Mouse (Mus musculus): ENCODE measurements around the gene Ctdsp2. TPM values are rescaled to one million over a fixed set of nuclear protein-coding genes. Genes with fewer than 3 reads are reported as not detected.

Gene Ctdsp2
- polyA plus RNA-seq, 1 experiment from 2014 or later = 87.4 TPM

GRCm38 (mm10) chr10:126993621-126994020 is 15.1 kb downstream of the Ctdsp2 start:
- no peak overlapping the region for H3K9ac ChIP-seq
- H3K27ac ChIP-seq = no peak overlapping the region
- no peak for ATAC-seq (ENCODE audit: insufficient number of reproducible peaks, insufficient read depth, low FRiP score, low TSS enrichment, low read depth)
- no peaks in the 10 kb centered on the region for H3K27me3 ChIP-seq
- no peak overlapping the region for H3K4me3 ChIP-seq
- no peaks in the 10 kb centered on the region for H3K9me3 ChIP-seq
- WGBS = 75% methylated on average over 3 of the region's 3 CpGs
- H3K4me2 ChIP-seq = no peak overlapping the region
- H3K36me3 ChIP-seq = peaks cover 72% of the 10 kb centered on the region
- peaks cover 34% of the 10 kb centered on the region for H3K4me1 ChIP-seq

- Histone ChIP-seq H3K27me3 (no peaks in the 10 kb centered on the region), H3K4me1 (peaks cover 10% of the 10 kb centered on the region), H3K4me2 (no peak overlapping the region), H3K9me3 (no peaks in the 10 kb centered on the region), H3K36me3 (peaks cover 73% of the 10 kb centered on the region), H3K9ac (no peak overlapping the region), H3K4me3 (no peak overlapping the region), H3K27ac (no peak overlapping the region)
- 68% methylated on average over 13 of the region's 13 CpGs for whole genome bisulfite sequencing
- no peak for ATAC-seq (ENCODE audit: insufficient number of reproducible peaks, insufficient read depth, low FRiP score, low TSS enrichment, low read depth)
Observed at GRCm38 (mm10) chr10:126997340-126998113, 19.0 kb downstream of the Ctdsp2 start.

GRCm38 (mm10) chr10:127000529-127000928 is 22.0 kb downstream of the Ctdsp2 start, which contains the start of gene Avil:
TSS of gene Avil (plus strand) at chr10:127000709.
- WGBS = 90% methylated on average over 5 of the region's 5 CpGs
- Histone ChIP-seq H3K4me1 (peaks cover 7% of the 10 kb centered on the region), H3K27ac (peak within 1 kb of the TSS; percentile 57; the same call in 1 of the 2 replicates), H3K9ac (no peak within 1 kb of the TSS), H3K9me3 (no peaks in the 10 kb centered on the region), H3K4me3 (no peak within 1 kb of the TSS), H3K36me3 (peaks cover 43% of the 10 kb centered on the region), H3K27me3 (no peaks in the 10 kb centered on the region), H3K4me2 (no peak within 1 kb of the TSS)
- no peak for ATAC-seq (ENCODE audit: insufficient number of reproducible peaks, insufficient read depth, low FRiP score, low TSS enrichment, low read depth)

- Histone ChIP-seq H3K4me2 (no peak overlapping the region), H3K9ac (no peak overlapping the region), H3K4me1 (peaks cover 7% of the 10 kb centered on the region), H3K4me3 (no peak overlapping the region), H3K9me3 (no peaks in the 10 kb centered on the region), H3K36me3 (peaks cover 35% of the 10 kb centered on the region), H3K27me3 (no peaks in the 10 kb centered on the region), H3K27ac (peak overlapping the region; percentile 57; the same call in 1 of the 2 replicates)
- ATAC-seq (ENCODE audit: insufficient number of reproducible peaks, insufficient read depth, low FRiP score, low TSS enrichment, low read depth) = no peak
- 81% methylated on average over 9 of the region's 9 CpGs for WGBS
Observed at GRCm38 (mm10) chr10:127001297-127001696, 22.8 kb downstream of the Ctdsp2 start.

GRCm38 (mm10) chr10:127002056-127002455 is 23.5 kb downstream of the Ctdsp2 start:
- Histone ChIP-seq H3K4me2 (no peak overlapping the region), H3K27ac (no peak overlapping the region), H3K9me3 (no peaks in the 10 kb centered on the region), H3K4me1 (peaks cover 7% of the 10 kb centered on the region), H3K9ac (no peak overlapping the region), H3K36me3 (peaks cover 35% of the 10 kb centered on the region), H3K27me3 (no peaks in the 10 kb centered on the region), H3K4me3 (no peak overlapping the region)
- WGBS = 68% methylated on average over 1 of the region's 1 CpGs
- ATAC-seq (ENCODE audit: insufficient number of reproducible peaks, insufficient read depth, low FRiP score, low TSS enrichment, low read depth) = no peak

- Histone ChIP-seq H3K27me3 (no peaks in the 10 kb centered on the region), H3K36me3 (peaks cover 29% of the 10 kb centered on the region), H3K4me1 (peaks cover 2% of the 10 kb centered on the region; the same call in 1 of the 2 replicates), H3K4me2 (no peak overlapping the region), H3K9ac (no peak overlapping the region), H3K4me3 (no peak overlapping the region), H3K9me3 (no peaks in the 10 kb centered on the region), H3K27ac (no peak overlapping the region)
- WGBS = 91% methylated on average over 5 of the region's 5 CpGs
- ATAC-seq (ENCODE audit: insufficient number of reproducible peaks, insufficient read depth, low FRiP score, low TSS enrichment, low read depth) = no peak
Observed at GRCm38 (mm10) chr10:127002765-127003164, 24.2 kb downstream of the Ctdsp2 start.

GRCm38 (mm10) chr10:127003334-127003733 is 24.8 kb downstream of the Ctdsp2 start:
- H3K9ac ChIP-seq = no peak overlapping the region
- no peaks in the 10 kb centered on the region for H3K27me3 ChIP-seq
- H3K27ac ChIP-seq = no peak overlapping the region
- H3K36me3 ChIP-seq = peaks cover 23% of the 10 kb centered on the region
- no peak overlapping the region for H3K4me3 ChIP-seq
- WGBS = 85% methylated on average over 8 of the region's 8 CpGs
- ATAC-seq (ENCODE audit: insufficient number of reproducible peaks, insufficient read depth, low FRiP score, low TSS enrichment, low read depth) = no peak
- H3K9me3 ChIP-seq = no peaks in the 10 kb centered on the region
- no peak overlapping the region for H3K4me2 ChIP-seq
- no peaks in the 10 kb centered on the region for H3K4me1 ChIP-seq

- no peak overlapping the region for H3K4me2 ChIP-seq
- no peaks in the 10 kb centered on the region for H3K4me1 ChIP-seq
- no peak for ATAC-seq (ENCODE audit: insufficient number of reproducible peaks, insufficient read depth, low FRiP score, low TSS enrichment, low read depth)
Observed at GRCm38 (mm10) chr10:127003806-127004205, 25.3 kb downstream of the Ctdsp2 start.

GRCm38 (mm10) chr10:127016488-127016887 is 38.0 kb downstream of the Ctdsp2 start:
- no peaks in the 10 kb centered on the region for H3K9me3 ChIP-seq
- no peak overlapping the region for H3K27ac ChIP-seq
- 58% methylated on average over 5 of the region's 5 CpGs for WGBS
- no peak overlapping the region for H3K4me3 ChIP-seq
- ATAC-seq (ENCODE audit: insufficient number of reproducible peaks, insufficient read depth, low FRiP score, low TSS enrichment, low read depth) = no peak; the same call in 1 of the 2 replicates
- no peak overlapping the region for H3K4me2 ChIP-seq
- H3K4me1 ChIP-seq = peaks cover 7% of the 10 kb centered on the region
- 0 out of 2 replicates have a peak, but pooled peaks cover 6% of the 10 kb centered on the region for H3K36me3 ChIP-seq
- no peak overlapping the region for H3K9ac ChIP-seq
- no peaks in the 10 kb centered on the region for H3K27me3 ChIP-seq

More at GRCm38 (mm10) chr10:127003806-127004205, 25.3 kb downstream of the Ctdsp2 start:
- Histone ChIP-seq H3K27me3 (no peaks in the 10 kb centered on the region), H3K27ac (no peak overlapping the region), H3K9me3 (no peaks in the 10 kb centered on the region), H3K36me3 (peaks cover 18% of the 10 kb centered on the region), H3K4me3 (no peak overlapping the region), H3K9ac (no peak overlapping the region)
- 84% methylated on average over 7 of the region's 7 CpGs for WGBS

GRCm38 (mm10) chr10:127017071-127017470 is 38.6 kb downstream of the Ctdsp2 start:
- Histone ChIP-seq H3K27ac (no peak overlapping the region), H3K4me2 (no peak overlapping the region), H3K9ac (no peak overlapping the region; the same call in 1 of the 2 replicates), H3K4me3 (no peak overlapping the region), H3K36me3 (peaks cover 11% of the 10 kb centered on the region), H3K27me3 (no peaks in the 10 kb centered on the region), H3K9me3 (no peaks in the 10 kb centered on the region), H3K4me1 (peaks cover 7% of the 10 kb centered on the region)
- 3% methylated on average over 2 of the region's 2 CpGs for WGBS
- no peak for ATAC-seq (ENCODE audit: insufficient number of reproducible peaks, insufficient read depth, low FRiP score, low TSS enrichment, low read depth)

- H3K4me3 ChIP-seq = no peak overlapping the region
- H3K9me3 ChIP-seq = no peaks in the 10 kb centered on the region
- peaks cover 19% of the 10 kb centered on the region for H3K36me3 ChIP-seq
- ATAC-seq (ENCODE audit: insufficient number of reproducible peaks, insufficient read depth, low FRiP score, low TSS enrichment, low read depth) = no peak
- H3K27ac ChIP-seq = no peak overlapping the region
- H3K4me1 ChIP-seq = peaks cover 7% of the 10 kb centered on the region
- H3K27me3 ChIP-seq = no peaks in the 10 kb centered on the region
- H3K4me2 ChIP-seq = no peak overlapping the region
- no peak overlapping the region for H3K9ac ChIP-seq
- 76% methylated on average over 16 of the region's 16 CpGs for whole genome bisulfite sequencing
Observed at GRCm38 (mm10) chr10:127018422-127018821, 39.9 kb downstream of the Ctdsp2 start.

Measured in embryonic facial prominence, embryonic 13.5 days (tissue).